Mouse (Mus musculus): ENCODE measurements around the gene St6galnac5. TPM values are rescaled to one million over a fixed set of nuclear protein-coding genes. Genes with fewer than 3 reads are reported as not detected.

Gene St6galnac5
- polyA plus RNA-seq, 1 experiment from 2014 or later: 0.66 TPM

DNA sequence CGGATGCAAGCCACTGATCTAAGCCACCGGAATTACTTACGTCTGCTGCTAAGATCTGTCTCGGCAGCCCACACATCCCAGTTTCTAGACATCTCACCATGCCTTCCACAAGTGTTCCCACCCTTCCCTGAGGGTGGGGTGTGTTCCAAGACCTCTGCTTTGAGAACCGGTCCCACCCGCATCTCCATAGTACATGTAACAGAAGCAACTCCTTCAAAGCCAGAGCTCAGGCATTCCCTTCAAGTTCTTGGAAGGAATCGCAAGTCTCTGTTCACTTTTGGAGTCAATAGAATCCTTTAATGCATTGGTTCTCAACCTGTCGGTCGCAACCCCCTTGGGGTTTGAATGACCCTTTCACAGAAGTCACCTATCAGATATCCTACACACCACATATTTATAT is 83.1 kb downstream of the St6galnac5 start:
- Histone ChIP-seq H3K4me3 (replicated peaks; ENCODE audit: low read depth, low read length) (no peak overlapping the region), H3K4me1 (replicated peaks; ENCODE audit: insufficient read depth, low read length) (no peaks in the 10 kb centered on the region), H3K9ac (ENCODE audit: low read depth, low read length) (no peak overlapping the region), H3K9me3 (replicated peaks; ENCODE audit: low read length) (no peaks in the 10 kb centered on the region), H3K4me2 (ENCODE audit: low read length) (no peak overlapping the region), H3K27me3 (ENCODE audit: insufficient read depth, low read length) (no peaks in the 10 kb centered on the region), H3K27ac (no peak overlapping the region), H3K36me3 (ENCODE audit: insufficient read depth, low read length) (no peaks in the 10 kb centered on the region)
- DNase-seq (ENCODE audit: low spot score) (no peak), ATAC-seq (replicated peaks; ENCODE audit: low FRiP score, low read depth) (no peak)
- TF ChIP-seq CTCF (IDR thresholded peaks at IDR 0.05; ENCODE audit: low read depth): no peak
- WGBS: 92% methylated on average over 9 of the region's 9 CpGs

DNA sequence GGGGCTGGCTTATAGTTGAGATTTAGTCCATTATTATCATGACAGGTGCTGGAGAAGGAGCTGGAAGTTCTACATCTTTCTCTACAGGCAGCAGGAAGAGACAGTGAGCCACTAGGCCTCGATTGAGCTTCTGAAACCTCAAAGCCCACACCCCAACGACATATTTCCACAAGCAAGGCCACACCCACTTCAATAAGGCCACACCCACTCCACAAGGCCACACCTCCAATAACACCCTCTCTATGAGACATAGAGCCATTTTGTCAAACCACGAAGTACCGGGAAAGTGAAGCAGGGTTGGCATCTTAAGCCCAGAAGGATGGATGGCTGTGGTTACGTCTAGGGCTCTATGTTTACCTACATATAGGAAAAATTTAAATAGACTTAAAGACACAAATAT is 84.8 kb downstream of the St6galnac5 start:
- no peak for ATAC-seq (replicated peaks; ENCODE audit: low FRiP score, low read depth)
- no peaks in the 10 kb centered on the region for H3K27me3 ChIP-seq (ENCODE audit: insufficient read depth, low read length)
- H3K9ac ChIP-seq (ENCODE audit: low read depth, low read length): no peak overlapping the region
- TF ChIP-seq CTCF (IDR thresholded peaks at IDR 0.05; ENCODE audit: low read depth): no peak
- no peaks in the 10 kb centered on the region for H3K4me1 ChIP-seq (replicated peaks; ENCODE audit: insufficient read depth, low read length)
- H3K27ac ChIP-seq: no peak overlapping the region
- H3K36me3 ChIP-seq (ENCODE audit: insufficient read depth, low read length): no peaks in the 10 kb centered on the region
- DNase-seq (ENCODE audit: low spot score): no peak
- H3K4me2 ChIP-seq (ENCODE audit: low read length): no peak overlapping the region
- H3K4me3 ChIP-seq (replicated peaks; ENCODE audit: low read depth, low read length): no peak overlapping the region
- WGBS: 84% methylated on average over 5 of the region's 5 CpGs
- H3K9me3 ChIP-seq (replicated peaks; ENCODE audit: low read length): no peaks in the 10 kb centered on the region

DNA sequence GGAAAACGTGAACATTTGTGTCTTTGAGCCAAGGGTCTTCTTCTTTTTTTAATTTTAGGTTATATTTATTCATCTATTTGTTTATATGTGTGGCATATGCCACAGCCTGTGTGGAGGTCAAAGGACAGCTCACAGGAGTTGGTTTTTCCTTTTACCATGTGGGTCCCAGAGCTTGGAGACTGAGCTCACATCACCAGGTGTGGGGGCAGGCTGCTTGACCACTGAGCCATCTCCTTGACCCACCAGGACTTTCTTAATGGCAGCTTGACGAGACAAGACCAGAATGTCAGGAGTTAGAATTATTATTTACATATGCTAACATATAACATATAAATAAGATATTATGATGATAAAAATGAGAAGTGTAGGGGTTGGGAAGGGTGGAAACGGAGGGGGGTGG is 85.9 kb downstream of the St6galnac5 start:
- H3K4me2 ChIP-seq (ENCODE audit: low read length): no peak overlapping the region
- H3K27me3 ChIP-seq (ENCODE audit: insufficient read depth, low read length): no peaks in the 10 kb centered on the region
- WGBS: 72% methylated on average over 3 of the region's 3 CpGs
- no peak overlapping the region for H3K27ac ChIP-seq
- DNase-seq (ENCODE audit: low spot score) (no peak), ATAC-seq (replicated peaks; ENCODE audit: low FRiP score, low read depth) (no peak)
- no peaks in the 10 kb centered on the region for H3K9me3 ChIP-seq (replicated peaks; ENCODE audit: low read length)
- no peak for TF ChIP-seq CTCF (IDR thresholded peaks at IDR 0.05; ENCODE audit: low read depth)
- no peaks in the 10 kb centered on the region for H3K36me3 ChIP-seq (ENCODE audit: insufficient read depth, low read length)
- no peak overlapping the region for H3K4me3 ChIP-seq (replicated peaks; ENCODE audit: low read depth, low read length)
- H3K4me1 ChIP-seq (replicated peaks; ENCODE audit: insufficient read depth, low read length): no peaks in the 10 kb centered on the region
- H3K9ac ChIP-seq (ENCODE audit: low read depth, low read length): no peak overlapping the region

DNA sequence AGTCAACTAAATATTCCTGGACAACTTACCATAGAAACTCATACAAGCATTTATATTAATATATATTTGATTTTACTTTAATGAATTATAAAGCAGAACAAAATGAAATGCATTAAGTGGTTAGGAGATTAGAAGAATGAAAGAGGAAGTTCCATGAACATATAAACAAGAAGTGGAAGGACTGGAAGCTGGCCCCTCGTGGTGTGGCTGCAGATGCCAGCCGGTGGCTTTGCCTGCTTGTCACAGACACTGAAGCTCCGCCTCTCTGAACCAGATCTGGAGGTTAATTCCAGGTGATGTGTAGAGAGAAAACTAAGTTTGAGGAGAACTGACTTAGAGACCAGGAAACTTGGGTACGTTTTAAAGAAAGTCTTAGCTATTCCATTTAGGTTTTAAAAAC is 87.1 kb downstream of the St6galnac5 start:
- no peak for TF ChIP-seq CTCF (IDR thresholded peaks at IDR 0.05; ENCODE audit: low read depth)
- no peak overlapping the region for H3K4me2 ChIP-seq (ENCODE audit: low read length)
- H3K27ac ChIP-seq: no peak overlapping the region
- ATAC-seq (replicated peaks; ENCODE audit: low FRiP score, low read depth) (no peak), DNase-seq (ENCODE audit: low spot score) (no peak)
- no peaks in the 10 kb centered on the region for H3K4me1 ChIP-seq (replicated peaks; ENCODE audit: insufficient read depth, low read length)
- H3K27me3 ChIP-seq (ENCODE audit: insufficient read depth, low read length): no peaks in the 10 kb centered on the region
- H3K9ac ChIP-seq (ENCODE audit: low read depth, low read length): no peak overlapping the region
- H3K9me3 ChIP-seq (replicated peaks; ENCODE audit: low read length): no peaks in the 10 kb centered on the region
- WGBS: 55% methylated on average over 4 of the region's 4 CpGs
- no peaks in the 10 kb centered on the region for H3K36me3 ChIP-seq (ENCODE audit: insufficient read depth, low read length)
- no peak overlapping the region for H3K4me3 ChIP-seq (replicated peaks; ENCODE audit: low read depth, low read length)

DNA sequence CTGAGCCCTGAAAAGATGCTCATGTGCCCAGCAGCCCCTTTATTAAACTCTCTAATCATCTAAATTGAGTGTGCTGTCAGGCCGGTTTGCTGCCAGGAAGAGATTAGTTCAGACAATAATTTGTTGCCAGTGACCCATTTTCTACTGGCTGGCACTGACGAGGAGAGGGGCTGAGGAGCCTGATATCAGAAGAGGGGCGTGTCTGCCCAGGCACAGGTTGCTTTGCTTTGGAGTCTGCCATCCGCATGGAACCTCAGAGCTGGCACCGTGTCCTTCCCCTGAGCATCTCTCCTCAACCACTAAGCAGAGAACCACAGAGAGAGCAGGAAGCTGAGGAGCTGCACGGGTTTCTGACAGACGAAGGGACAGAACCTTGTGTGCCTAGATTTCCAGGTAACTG is 93.9 kb downstream of the St6galnac5 start:
- no peaks in the 10 kb centered on the region for H3K4me1 ChIP-seq (replicated peaks; ENCODE audit: insufficient read depth, low read length)
- 73% methylated on average over 7 of the region's 7 CpGs for WGBS
- H3K27me3 ChIP-seq (ENCODE audit: insufficient read depth, low read length): no peaks in the 10 kb centered on the region
- H3K4me2 ChIP-seq (ENCODE audit: low read length): no peak overlapping the region
- H3K27ac ChIP-seq: no peak overlapping the region
- H3K9me3 ChIP-seq (replicated peaks; ENCODE audit: low read length): no peaks in the 10 kb centered on the region
- H3K36me3 ChIP-seq (ENCODE audit: insufficient read depth, low read length): no peaks in the 10 kb centered on the region
- ATAC-seq (replicated peaks; ENCODE audit: low FRiP score, low read depth) (no peak), DNase-seq (ENCODE audit: low spot score) (no peak)
- H3K9ac ChIP-seq (ENCODE audit: low read depth, low read length): no peak overlapping the region
- H3K4me3 ChIP-seq (replicated peaks; ENCODE audit: low read depth, low read length): no peak overlapping the region
- TF ChIP-seq CTCF (IDR thresholded peaks at IDR 0.05; ENCODE audit: low read depth): no peak

DNA sequence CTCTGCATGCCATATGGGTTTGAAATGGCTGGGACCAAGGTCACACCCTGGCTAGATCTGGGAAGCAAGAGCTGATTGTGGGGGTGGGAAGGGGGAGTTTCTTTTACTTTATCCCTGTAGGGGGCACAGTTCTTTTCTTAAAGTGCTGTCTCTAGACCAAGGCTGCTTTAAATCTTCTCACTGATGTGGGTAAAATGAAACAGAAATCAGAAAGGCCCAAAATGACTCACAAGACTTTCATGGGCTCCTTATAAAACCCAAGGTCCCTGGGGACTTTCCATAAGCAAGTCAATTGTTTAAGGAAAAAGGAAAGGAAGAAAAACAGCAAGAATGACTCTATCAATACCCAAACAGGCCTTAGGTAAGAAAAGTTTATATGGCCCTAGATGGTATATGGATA is 95.3 kb downstream of the St6galnac5 start:
- H3K4me2 ChIP-seq (ENCODE audit: low read length): no peak overlapping the region
- no peaks in the 10 kb centered on the region for H3K4me1 ChIP-seq (replicated peaks; ENCODE audit: insufficient read depth, low read length)

DNA sequence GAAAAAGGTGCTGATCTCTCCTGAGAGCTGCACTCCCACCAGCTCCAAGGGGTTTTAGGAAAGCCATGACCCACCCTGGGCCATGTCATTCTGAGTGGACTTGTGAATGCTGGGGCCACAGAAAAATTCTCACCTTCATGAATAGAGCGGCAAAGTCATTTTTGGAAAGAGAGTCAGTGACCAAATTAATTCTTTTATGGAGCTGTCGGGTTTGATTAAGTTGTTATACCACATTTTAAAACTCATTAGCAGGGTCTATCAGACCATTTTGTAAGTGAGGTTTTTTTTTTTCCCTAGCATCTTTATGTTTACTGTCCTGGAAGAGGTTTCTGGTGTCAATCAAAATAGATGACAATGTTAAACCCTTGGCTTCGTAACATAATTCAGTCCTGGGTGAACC is 98.5 kb downstream of the St6galnac5 start:
- H3K4me1 ChIP-seq (replicated peaks; ENCODE audit: insufficient read depth, low read length): 0 out of 2 replicates have a peak, but pooled peaks cover 3% of the 10 kb centered on the region
- H3K9ac ChIP-seq (ENCODE audit: low read depth, low read length): no peak overlapping the region
- H3K4me2 ChIP-seq (ENCODE audit: low read length): no peak overlapping the region
- no peak overlapping the region for H3K4me3 ChIP-seq (replicated peaks; ENCODE audit: low read depth, low read length)
- 77% methylated on average over 3 of the region's 3 CpGs for WGBS
- TF ChIP-seq CTCF (IDR thresholded peaks at IDR 0.05; ENCODE audit: low read depth): no peak
- no peaks in the 10 kb centered on the region for H3K9me3 ChIP-seq (replicated peaks; ENCODE audit: low read length)
- no peaks in the 10 kb centered on the region for H3K27me3 ChIP-seq (ENCODE audit: insufficient read depth, low read length)
- H3K27ac ChIP-seq: no peak overlapping the region
- ATAC-seq (replicated peaks; ENCODE audit: low FRiP score, low read depth) (no peak), DNase-seq (ENCODE audit: low spot score) (no peak)
- no peaks in the 10 kb centered on the region for H3K36me3 ChIP-seq (ENCODE audit: insufficient read depth, low read length)

More for the DNA sequence above, 95.3 kb downstream of the St6galnac5 start:
- ATAC-seq (replicated peaks; ENCODE audit: low FRiP score, low read depth): no peak
- no peaks in the 10 kb centered on the region for H3K27me3 ChIP-seq (ENCODE audit: insufficient read depth, low read length)
- H3K36me3 ChIP-seq (ENCODE audit: insufficient read depth, low read length): no peaks in the 10 kb centered on the region
- H3K9me3 ChIP-seq (replicated peaks; ENCODE audit: low read length): no peaks in the 10 kb centered on the region
- H3K9ac ChIP-seq (ENCODE audit: low read depth, low read length): no peak overlapping the region
- H3K27ac ChIP-seq: no peak overlapping the region
- TF ChIP-seq CTCF (IDR thresholded peaks at IDR 0.05; ENCODE audit: low read depth): no peak
- DNase-seq (ENCODE audit: low spot score): no peak
- no peak overlapping the region for H3K4me3 ChIP-seq (replicated peaks; ENCODE audit: low read depth, low read length)
